Mouse (Mus musculus): Measurements from ENCODE around the gene Ripor3.
A peak's percentile ranks its signal among the peaks of the same experiment; 100 is the strongest.

Gene Ripor3

DNA sequence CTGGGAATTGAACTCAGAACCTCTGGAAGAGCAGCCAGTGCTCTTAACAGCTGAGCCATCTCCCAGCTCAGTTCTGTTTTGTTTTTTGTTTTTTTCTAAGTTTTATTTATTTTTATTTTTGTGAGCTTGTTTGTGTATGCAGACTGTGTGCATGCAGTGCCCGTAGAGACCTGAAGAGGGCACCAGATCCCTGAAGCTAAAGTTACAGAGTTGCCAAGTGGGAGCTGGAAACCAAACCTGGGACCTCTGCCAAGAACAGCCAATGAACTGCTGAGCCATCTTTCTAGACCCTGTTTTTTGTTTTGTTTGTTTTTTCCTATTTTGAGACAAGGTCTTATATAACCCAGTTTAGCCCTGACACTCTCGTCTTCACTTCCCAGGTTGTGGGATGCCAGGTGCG is 18.0 kb upstream of the Ripor3 start:
- DNase-seq = no peak

DNA sequence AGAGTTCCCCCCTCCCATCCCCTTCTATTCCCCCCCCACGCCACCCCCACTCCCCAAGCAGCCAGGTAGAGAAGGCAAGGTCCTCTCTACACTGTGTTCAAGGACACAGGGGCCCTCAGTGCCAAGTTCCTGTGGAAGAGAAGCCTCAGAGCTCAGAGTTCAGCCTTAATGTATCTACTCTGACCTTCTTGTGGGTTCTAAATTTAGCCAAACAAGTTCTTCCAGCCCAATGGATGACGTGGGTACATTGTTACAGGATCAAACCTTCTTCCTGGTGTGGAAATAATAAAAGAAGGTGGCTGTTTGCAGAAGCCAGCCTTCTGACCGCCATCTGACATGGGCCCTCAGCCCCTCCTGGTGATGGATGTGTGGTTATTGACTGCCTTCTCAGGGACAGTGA is 16.0 kb upstream of the Ripor3 start:
- DNase-seq = no peak

DNA sequence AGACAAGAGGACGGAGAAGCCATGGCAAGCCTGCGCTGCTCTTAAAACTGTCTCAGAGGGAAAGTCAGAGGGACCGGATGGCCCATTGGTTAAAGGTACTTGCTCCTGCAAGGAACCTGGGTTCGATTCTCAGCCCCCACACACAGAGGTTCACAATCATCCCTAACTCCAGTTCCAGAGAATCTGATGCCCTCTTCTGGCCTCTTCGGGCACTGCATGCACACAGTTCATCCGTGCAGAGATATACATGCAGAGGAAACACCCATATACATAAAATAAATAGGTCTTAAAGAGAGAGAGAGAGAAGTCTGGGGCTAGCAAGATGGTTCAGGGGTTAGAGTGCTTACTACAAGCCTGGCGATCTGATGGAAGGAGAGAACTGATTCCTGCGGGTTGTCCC is 15.5 kb upstream of the Ripor3 start:
- DNase-seq = no peak

DNA sequence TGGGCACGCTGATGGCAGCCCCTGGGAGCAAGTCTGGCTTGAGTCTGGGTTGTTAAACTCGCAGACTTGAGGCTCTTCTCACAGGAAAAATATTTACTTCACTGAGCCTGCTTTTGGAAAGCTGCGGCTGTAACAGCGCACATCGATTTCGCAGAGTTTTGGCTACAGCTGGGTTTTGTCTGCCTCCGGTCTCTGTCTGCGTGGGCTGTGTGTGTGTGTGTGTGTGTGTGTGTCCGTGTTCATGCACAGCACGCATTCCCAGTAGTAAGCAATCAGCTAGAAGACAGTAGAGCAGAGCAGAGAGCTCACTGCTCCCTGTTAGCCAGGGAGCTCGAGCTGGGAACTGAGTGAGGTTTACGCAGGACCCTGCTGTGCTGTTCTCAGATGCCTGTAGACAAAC is 14.8 kb upstream of the Ripor3 start:
- no peak for DNase-seq

DNA sequence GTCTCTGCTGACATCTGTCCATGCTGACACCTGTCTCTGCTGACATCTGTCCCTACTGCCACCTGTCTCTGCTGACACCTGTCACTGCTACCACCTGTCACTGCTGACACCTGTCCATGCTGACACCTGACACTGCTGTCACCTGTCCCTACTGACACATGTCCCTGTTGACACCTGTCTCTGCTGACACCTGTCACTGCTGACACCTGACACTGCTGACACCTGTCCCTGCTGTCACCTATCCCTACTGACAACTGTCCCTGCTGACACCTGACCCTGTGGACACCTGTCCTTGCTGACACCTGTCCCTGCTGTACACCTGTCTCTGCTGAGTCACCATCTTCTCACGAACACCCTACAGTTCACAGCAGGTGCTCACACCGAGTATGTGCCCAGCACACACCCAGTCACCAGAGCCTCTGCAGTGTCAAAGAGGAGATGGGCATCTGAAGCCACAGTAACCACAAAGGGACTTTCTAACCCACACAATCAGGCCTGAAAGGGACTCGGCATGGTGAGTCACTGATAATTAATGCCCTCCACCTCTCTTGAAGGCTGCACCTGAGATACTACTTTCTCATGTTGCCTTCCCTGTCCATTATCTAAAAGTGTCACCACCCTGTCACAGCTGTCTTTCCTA is 13.5 kb upstream of the Ripor3 start:
- DNase-seq = no peak

DNA sequence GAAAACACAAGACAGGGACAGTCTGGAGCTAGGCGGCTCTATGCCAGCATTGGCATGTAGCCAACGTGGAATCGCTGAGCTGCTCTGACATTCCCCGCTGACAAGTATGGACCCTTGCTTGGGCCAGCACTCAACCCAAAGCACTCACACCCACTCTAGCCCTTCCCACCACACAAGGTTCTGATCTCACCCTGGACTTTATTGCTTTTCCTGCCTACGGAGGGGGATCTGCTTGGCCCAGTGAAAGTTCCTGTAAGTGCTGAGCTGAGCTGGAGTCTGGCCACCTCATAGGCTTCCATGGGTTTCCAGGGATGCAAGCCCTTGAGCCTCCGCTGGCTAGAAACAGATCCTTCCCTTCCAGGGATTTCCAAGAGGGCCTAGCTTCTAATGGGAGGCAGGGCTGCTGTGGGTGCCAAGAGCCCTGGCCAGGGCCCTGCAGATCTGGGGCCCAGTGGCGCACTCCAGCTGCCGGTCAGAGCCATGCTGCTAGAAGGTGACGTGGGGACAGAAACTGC is 8.8 kb upstream of the Ripor3 start:
- DNase-seq = no peak

DNA sequence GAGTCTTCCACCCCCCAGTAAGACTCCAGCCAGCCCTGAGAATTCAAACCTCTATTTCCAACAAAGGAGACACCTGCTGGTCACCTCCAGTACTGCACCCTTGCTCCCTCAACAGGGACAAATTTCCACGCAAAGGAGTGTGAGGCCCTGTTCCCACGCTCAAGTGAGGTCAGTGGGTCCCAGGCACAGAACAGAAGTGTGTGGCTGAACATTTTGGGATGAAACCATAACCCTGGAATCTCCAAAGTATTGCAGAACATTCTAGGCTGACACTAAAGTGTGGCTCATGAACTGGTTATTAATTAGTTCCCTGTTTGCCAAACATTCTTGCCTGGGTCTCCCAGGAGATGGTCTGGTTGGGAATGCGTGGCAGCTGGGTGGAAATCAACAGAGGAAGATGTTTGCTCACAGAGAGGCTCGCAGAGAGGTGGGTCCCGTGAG is 6.6 kb upstream of the Ripor3 start:
- DNase-seq = peak; percentile 77

DNA sequence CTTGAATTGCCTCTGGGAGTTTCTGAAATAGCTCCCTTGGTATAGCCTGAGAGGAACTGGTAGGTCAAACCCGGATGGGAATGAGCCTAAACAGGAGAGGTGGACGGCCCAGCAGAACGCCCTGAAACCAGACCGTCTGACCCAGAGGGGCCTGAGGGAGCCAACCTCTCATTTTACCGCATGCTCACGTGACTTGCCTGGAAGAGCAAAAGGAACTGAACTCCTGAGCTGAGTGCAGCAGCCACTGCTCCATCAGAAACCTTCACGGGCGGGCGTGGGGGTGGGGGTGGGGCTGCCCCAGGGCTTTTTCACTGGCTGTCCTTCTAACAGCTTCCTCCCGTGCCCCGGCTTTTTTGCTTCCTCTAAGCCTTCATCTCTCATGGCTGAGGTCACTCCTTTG is 475 bp upstream of the Ripor3 start:
- no peak for DNase-seq

DNA sequence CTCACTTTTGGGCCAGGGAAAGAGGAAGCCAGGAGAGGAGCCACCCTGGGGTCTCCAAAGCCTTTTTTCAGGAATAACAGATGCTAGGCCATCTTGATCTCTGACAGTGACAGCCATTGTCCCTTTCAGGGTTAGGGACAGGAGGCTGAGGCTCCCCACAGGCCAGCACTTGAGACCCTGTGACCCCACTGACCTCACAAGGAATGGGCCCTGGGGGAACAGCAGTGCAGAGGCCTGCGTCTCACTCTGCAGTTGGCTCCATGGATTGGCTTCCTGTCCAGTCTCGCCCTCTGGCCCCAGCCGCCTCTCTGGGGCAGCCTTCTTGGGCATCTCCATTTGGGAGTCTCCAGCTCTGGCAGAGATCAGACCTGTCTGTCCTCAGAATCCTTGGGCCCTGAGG is 2.3 kb downstream of the Ripor3 start:
- no peak for DNase-seq

DNA sequence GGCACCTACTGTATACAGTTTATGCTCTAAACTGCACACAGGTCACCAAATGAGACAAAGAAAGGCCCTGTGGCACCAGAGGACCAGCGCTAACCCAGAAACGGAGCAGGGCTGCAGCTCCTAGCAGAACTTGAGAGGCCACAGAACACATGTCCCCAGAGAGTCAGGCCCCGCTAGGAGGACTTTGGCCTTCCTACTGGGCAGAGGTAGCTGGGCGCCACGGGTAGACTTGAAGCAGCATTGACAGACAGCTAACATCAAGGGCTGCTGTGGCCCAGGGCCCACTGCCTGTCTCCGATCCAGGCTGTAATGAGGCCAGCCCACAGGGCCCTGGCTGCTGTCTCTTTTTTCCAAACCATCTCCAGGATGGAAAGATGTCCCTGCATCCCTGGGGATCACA is 3.9 kb downstream of the Ripor3 start:
- DNase-seq = no peak

DNA sequence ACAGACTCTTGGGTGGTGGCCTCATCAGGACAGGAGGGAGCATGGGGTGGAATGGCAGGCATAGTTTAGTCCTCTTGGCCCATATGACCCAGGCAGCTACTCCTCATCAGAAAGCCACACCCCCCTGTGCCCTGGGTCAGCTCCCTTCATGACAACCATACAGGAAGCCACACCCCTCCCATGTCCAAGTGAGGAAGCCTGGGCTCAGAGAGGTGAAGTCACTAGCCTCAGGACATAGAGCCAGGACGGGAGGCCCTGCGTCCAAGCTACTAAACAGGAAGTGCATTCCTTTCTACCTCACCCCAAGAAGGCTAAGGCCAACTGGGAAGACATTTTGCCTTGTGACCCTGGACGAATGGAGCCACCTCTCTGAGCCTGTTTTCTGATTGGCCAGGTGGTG is 4.8 kb downstream of the Ripor3 start:
- peak; percentile 48 for DNase-seq

DNA sequence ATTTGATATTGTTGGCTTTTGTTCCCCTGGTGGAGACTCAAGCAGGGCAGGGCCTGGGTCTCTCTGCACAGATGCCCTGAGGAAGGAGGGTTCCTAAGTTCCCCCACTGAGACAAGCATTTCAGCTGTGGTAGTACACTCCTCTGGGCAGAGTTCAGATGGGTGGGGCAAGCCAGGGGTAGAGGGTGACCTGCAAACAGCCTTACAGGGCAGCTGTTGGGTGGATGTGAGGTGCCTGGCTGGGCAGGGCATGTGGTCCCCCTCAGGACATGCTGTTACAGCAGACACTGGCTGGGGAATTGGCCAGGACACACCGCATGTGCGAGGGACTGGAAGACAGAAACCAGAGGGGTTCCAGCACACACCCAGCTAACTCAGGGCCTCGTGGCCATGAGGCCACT is 5.4 kb downstream of the Ripor3 start:
- DNase-seq = no peak

DNA sequence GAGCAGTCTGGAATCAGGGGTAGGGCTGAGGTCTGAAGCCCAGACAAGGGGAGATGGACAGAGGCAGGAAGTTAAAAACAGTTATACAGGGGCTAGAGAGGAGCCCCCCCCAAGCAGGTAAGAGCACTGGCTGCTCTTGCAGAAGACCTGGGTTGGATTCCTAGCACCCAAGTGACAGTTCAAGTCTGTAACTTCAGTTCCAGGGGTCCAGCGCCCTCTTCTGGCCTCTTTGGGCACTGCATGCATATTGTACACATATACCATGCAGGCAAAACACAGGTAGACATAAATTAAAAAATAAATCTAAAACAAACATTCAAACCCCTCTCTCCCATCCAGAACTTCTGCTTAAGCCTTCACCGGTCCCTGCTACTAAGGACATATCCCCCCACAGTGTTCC is 6.0 kb downstream of the Ripor3 start:
- no peak for DNase-seq

DNA sequence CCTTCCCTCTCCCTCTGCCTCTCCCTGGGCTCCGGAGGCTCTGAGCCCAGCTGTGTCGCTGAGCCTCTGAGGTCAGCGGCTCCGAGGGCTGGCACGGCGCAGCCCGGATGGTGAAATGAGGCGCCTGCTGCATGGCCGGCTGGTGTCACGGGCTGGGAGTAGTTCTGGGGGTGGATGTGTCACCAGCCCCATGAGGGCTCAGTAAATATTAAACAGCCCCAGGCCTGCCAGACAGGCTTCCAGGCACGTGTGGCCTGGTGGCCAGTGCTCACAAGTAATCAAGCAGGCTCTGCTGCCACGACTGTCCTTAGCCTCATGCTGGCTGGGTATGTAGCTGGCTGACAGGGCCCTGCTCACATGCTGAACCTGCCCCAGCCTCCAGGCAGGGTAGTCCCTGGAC is 7.0 kb downstream of the Ripor3 start:
- no peak for DNase-seq

DNA sequence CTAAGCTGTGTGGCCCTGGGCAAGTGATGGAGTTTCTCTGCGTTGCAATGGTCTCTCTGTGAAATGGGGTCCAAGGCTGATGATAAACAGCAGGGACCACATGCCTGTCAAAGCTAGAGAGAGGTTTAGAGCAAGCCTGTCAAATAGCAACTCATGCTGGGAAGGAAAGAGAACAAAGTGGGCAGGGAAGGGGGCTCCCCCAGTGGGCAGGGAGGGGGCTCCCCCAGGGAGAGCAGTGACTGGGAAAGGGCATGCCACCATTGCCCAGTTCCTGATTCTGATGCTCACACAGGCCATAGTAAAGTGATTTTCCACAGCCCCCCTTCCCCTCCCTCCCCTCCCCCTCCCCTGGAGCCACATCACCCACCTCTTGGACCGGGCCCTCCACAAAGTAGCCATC is 7.5 kb downstream of the Ripor3 start:
- no peak for DNase-seq

DNA sequence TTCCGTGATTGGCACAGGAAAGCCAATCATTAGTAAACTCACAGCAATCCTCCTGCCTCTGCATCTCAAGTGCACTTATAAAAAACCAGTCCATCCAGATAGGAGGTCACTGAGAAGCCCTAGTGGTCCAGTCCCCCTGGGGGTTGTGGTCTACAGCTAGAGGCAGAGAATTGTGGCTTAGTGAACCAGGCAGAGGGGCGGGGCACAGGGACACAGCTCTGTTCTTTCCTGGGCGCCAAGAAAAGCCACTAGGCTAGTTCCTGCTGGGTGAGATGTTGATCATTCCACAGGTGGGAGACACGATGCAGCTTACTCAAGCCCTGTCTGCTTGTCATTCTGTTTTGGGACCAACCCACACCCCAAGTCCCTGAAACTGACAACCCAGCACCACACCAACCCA is 8.2 kb downstream of the Ripor3 start:
- no peak for DNase-seq

DNA sequence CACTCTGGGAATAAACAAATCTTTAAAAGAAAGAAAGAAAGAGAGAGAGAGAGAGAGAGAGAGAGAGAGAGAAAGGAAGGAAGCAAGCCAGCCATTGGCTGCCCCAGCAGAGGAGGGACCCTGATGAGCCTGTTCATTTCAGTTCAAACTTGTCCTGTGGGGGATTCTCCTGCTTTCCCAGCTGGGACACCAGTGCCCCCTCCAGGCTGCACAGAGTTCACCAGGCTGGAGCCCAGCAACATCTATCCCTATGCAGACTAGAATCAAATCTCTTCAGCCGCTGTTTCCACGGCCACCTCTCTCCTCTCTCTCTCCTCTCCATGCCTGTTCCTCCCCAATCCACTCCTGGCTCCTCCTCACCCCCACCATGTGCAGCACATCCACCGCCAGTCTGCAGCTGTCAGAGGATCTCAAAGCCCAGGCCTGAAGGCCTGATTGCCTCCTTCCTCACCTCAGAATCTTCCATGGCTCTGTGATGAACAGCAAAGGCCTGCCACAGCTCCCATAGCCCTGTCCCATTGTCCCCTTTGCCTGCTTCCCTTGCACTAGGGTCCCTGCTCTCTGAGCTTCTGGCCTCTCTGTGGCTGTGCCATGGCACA is 11.2 kb downstream of the Ripor3 start:
- DNase-seq = no peak

DNA sequence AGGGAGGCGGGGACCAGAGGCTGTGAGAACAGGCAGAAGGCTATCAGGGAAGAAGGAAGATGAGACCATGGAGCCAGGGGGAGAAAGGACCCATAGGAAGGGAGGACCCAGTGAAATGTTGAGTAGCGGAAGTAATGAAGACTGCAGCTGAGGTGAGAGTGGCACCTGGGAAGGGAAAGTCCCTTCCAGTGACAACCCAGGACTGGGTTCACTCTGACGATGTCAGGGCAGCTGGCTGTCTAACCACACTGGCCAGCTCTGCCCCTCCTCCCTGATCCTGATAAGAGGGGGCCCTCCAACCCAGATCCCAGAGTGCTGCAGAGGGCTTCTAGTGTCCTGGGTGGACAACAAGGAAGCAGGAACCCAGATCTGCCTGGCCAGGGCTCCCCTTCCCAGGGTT is 12.9 kb downstream of the Ripor3 start:
- no peak for DNase-seq

DNA sequence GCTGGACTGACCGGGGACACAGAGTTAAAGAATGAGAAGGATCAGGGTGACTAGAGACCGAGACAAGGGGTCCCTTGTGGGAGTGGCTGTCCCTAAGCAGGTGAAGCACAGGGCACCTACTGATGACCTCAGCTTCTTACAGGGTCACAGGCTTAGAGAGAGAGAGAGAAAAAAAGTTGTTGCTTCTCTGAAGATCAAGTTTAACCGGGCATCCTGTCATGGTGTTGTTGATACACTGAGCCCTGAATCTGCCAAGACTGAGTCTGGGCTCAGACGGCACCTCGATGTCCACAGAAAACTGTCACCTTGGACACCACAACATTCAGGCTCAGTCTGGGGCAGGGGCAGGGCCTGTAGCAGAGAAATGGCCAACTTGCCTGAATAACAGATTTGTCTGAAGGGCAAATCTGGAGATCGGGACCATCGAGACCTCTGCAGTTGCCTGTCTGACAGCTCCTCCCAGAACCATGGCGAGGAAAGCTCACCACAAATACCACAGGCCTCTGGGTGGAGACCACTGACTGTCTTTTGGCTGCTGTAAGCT is 13.7 kb downstream of the Ripor3 start:
- no peak for DNase-seq

DNA sequence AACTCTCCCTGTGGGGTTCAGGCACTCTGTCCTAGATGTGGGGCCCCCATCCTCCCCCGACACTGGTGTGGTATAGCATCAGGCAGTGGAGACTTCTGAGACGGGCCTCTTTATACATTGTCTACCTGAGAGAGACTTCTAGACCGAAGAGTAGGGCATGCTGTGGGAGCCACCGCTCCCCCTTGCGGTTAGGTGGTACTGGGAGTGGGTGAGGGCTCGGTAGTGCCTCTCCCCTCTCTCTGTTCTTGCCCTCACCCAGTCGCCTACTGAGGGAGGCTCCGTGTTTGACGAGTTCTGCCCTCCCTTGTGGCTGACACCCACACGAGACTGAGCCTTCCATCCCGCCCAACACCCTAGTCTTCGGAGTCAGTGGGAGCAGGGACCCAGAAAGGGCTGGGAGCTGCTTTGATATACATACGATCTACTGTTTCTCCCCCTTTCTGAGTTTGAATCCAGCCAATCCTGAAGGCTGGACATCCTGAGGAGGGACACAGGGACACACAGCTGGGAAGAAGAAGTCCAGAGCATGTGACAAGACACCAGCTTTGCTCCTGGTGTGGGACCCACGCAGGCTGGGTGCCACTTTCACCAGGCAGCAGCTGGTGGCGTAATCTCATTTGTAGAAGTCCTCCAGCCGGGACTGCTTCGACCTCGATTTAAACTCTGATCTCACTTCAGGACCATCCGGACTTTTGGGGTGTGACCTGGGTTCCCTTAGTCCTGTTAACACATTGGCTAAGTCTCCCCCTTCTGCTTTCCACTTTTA is 14.4 kb downstream of the Ripor3 start:
- DNase-seq = no peak

DNA sequence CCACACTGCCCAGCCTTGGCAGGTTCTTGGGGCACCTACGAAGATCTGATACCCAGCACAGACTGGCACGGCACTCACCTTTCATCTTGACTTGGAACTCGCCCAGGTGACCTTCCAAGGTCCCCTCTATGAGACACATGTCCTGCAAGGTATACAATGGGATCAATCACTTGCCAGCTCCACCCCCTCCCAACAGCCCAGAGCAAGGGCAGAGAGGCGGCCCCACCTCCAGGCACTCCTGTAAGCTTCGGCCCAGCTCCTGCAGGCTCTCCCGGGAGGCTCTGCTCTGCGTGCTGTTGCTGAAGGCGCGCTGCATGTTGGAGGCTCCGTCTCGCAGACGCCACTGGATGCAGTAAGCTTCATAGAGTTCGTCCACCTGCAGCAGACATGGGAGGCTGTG is 17.2 kb downstream of the Ripor3 start:
- no peak for DNase-seq

DNA sequence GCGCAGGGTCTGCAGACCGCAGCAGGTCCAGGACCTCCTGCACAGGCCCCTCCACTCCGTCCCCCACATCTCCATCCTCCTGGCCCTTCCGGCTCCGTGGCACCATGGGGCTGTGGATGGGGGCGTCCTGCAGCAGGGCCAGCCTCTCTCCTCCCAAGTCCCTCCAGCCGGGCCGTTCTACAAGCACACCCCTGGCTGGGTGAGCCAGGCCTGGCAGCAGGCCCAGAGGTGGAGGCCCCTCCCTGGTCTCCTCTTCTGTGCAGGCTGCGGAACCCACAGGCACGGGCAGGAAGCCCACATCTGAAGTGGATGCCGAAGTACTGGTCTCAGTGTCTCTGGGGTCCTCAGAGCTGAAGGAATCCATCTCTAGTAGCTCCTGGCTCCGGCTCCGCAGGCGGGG is 21.1 kb downstream of the Ripor3 start:
- DNase-seq = no peak

DNA sequence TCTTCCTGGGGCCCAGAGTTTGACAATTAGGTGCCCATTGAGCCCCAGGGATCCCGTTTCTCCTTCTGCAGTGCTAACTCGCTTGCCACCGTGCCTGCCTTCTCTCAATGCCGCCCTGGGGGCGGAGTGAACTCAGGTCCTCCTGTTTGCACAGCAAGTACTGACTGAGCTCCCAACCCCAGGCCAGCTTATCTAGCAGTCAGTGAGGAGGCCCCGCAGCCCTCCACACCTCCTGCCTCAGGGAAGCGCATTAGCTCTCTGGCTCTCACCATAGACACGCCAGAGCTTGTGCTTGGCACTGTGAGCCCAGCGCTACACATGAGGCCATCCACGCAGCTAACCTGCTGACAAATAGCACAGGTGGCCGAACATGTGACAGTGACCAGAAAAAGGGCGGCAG is 22.8 kb downstream of the Ripor3 start:
- no peak for DNase-seq

DNA sequence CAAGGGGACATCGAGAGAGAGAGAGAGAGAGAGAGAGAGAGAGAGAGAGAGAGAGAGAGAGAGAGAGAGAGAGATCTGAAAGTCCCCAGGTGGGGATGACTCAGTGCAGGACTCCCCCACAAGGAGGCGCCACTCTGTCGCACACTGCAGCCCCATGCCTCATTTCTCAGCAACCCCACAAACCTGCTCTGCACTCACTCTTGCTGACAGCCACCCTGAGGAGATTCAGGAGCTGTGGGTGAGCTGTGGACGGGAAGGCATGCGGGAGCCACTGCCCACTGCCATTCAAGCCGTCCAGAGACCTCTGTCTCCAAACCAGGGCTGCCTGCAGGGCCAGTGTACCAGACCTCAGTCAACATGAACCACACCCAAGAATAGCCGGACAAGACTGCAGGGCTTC is 23.7 kb downstream of the Ripor3 start:
- peak; percentile 53 for DNase-seq

All from embryo, embryonic 11 days (tissue).